Mouse (Mus musculus) forebrain, embryonic 14.5 days (tissue): ENCODE measurements around the gene Mef2d. TPM values are rescaled to one million over a fixed set of nuclear protein-coding genes. Genes with fewer than 3 reads are reported as not detected.

Experiments
- ATAC-seq: fragments of 200-750 bp; cut with Nextera tagmentation; 2 replicates; pipeline ENCODE4 v1.8.0; 2017; ENCODE audit warnings: mild to moderate bottlenecking, moderate library complexity
- DNase-seq: peaks from one replicate; pipeline ENCODE4 v3.0.0-alpha.2; 2015; ENCODE audit warnings: low spot score
- H3K27ac ChIP-seq: fragments of 300-500 bp; sonication (generic); 2 replicates; pipeline ENCODE4 v1.5.1; 2014; ENCODE audit warnings: low read depth, mild to moderate bottlenecking, control low read depth, low read length, moderate library complexity
- H3K27me3 ChIP-seq: fragments of 300-500 bp; sonication (generic); replicated peaks from 2 replicates; pipeline ENCODE4 v1.6.1; 2014; ENCODE audit warnings: low read length, control low read depth, mixed read lengths; ENCODE audit not compliant: control insufficient read depth, insufficient read depth
- H3K36me3 ChIP-seq: fragments of 300-500 bp; sonication (generic); 2 replicates; pipeline ENCODE4 v1.6.1; 2014; ENCODE audit warnings: low read length, control low read depth; ENCODE audit not compliant: control insufficient read depth, insufficient read depth
- H3K4me1 ChIP-seq: fragments of 300-500 bp; sonication (generic); 2 replicates; pipeline ENCODE4 v1.6.1; 2014; ENCODE audit warnings: antibody characterized with exemption, low read length, control low read depth; ENCODE audit not compliant: control insufficient read depth, insufficient read depth
- H3K4me2 ChIP-seq: fragments of 300-500 bp; sonication (generic); 2 replicates; pipeline ENCODE4 v1.6.1; 2014; ENCODE audit warnings: mild to moderate bottlenecking, control low read depth, low read length
- H3K4me3 ChIP-seq: fragments of 300-500 bp; sonication (generic); 2 replicates; pipeline ENCODE4 v1.5.1; 2014; ENCODE audit warnings: low read depth, low read length, control low read depth
- H3K9ac ChIP-seq: fragments of 300-500 bp; sonication (generic); 2 replicates; pipeline ENCODE4 v1.6.1; 2014; ENCODE audit warnings: mild to moderate bottlenecking, low read length, control low read depth, moderate library complexity
- H3K9me3 ChIP-seq: fragments of 300-500 bp; sonication (generic); replicated peaks from 2 replicates; pipeline ENCODE4 v1.6.1; 2016; ENCODE audit warnings: low read length, control low read depth, mixed read lengths; ENCODE audit not compliant: control insufficient read depth
- WGBS: fragments of 180-500 bp; shearing (Covaris S2); extraction: QIAGEN DNeasy Blood & Tissue Kit; methylation state at CpG from one replicate; pipeline ENCODE4 v1.1.7; 2014; 5-methylcytosine and 5-hydroxymethylcytosine counted together
- polyA plus RNA-seq: library from polyadenylated mRNA; unstranded; fragments of >200 nt; fragmentation: Nextera tagmentation; extraction: Ambion mirVana; gene quantifications from 2 replicates; pipeline ENCODE4 v1.2.1, GENCODE M21; 2014

Mef2d gene
- polyA plus RNA-seq, 1 experiment from 2014 or later, result 17.3 TPM

DNA sequence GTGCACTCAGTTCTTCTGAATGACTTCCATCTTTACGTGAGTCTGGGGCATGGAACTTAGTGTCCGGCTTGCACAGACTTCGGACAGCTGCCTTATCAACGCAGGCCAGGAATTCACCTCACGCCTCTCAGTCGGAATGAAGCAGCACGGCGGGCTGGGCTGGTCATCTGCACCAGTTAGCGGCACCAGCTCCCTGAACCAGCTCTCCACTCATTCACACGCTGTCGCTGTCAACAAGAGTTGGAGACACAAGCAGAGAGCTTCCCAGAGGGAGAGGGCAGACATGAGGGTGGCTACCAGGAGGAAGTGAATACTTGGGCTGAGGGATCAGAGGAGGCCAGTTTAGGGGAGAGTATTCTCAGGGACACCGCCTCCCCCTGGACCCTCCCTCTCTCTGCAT lies 27.8 kb upstream of the Mef2d start:
- no peak overlapping the region for H3K27ac ChIP-seq
- peaks cover 63% of the 10 kb centered on the region for H3K36me3 ChIP-seq
- no peak overlapping the region for H3K9ac ChIP-seq
- WGBS, result 95% methylated on average over 12 of the region's 12 CpGs
- H3K9me3 ChIP-seq, result no peaks in the 10 kb centered on the region
- H3K27me3 ChIP-seq, result no peaks in the 10 kb centered on the region
- no peak overlapping the region for H3K4me2 ChIP-seq
- DNase-seq (no peak), ATAC-seq (no peak)
- no peaks in the 10 kb centered on the region for H3K4me1 ChIP-seq
- no peak overlapping the region for H3K4me3 ChIP-seq

DNA sequence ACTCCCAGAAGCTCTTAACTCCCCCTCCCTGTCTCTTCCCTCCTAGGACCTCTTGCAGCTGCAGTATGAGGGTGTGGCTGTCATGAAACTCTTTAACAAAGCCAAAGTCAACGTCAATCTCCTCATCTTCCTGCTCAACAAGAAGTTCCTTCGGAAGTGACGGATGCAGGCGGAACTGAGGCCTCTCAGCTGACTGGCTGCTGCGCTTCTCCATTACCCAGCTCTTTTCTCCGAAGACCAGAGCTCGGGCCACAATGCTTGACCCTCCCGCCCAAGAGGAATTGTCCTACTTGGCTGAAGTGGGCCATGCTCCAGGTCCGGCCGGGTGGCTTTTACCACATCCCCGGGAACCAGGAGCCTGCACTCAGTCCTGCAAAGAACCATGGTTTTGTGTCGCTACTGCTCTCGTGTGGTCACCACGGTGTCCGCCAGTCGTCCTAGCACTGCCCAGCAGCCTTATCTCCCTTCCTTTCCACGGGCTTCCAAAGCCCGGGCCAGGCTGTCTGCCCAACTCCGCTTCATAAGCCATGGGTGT lies 22.0 kb upstream of the Mef2d start:
- 93% methylated on average over 19 of the region's 19 CpGs for WGBS
- H3K9me3 ChIP-seq, result no peaks in the 10 kb centered on the region
- no peak for ATAC-seq
- peaks cover 35% of the 10 kb centered on the region for H3K36me3 ChIP-seq
- H3K27me3 ChIP-seq, result no peaks in the 10 kb centered on the region
- no peak overlapping the region for H3K27ac ChIP-seq
- DNase-seq, result no peak
- no peak overlapping the region for H3K4me3 ChIP-seq
- no peak overlapping the region for H3K9ac ChIP-seq
- no peak overlapping the region for H3K4me2 ChIP-seq
- H3K4me1 ChIP-seq, result no peaks in the 10 kb centered on the region

DNA sequence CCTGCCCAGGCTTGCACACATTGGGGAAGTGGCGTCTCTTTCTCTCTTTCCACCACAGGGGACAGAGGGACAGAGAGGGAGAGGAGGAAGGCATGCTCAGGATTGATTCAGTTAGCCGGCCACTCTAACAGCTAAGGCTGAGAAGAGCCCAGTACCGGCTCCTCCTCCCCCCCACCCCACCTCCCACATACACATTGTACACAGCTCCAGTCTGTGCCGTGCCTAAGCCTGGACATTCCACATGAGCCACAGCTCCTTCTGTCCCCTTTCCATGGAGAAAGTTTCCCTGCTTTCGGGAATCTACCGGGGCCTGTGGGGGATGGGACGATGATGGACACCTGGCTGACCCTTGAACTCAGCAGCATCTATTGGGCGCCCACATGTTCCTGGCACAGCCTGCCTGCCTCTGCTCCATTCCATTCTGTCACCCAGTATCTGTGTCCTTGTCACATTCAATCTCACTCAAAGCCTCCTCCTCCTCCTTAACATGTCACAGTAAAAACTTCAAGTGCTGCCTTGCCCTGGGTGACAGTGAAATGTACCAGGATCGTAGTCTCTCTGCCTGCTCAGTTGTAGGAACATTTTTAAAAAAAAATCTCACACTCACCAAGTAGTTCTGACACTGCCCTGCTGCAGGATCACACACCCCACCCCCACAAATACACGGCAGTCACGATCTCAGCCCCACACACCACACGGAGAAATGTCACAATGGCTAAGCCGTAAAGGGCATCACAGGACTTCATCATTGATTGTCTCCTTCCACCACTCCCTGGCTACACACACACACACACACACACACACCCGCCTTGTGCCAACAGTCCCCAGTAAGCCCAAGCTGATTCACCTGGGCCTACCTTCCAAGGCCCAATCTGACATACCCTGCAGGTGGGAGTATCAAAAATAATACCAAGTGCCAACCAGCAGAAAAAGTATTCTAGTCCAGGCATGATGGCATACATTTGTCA lies 20.7 kb upstream of the Mef2d start:
- Histone ChIP-seq H3K4me2 (no peak overlapping the region), H3K4me1 (no peaks in the 10 kb centered on the region), H3K9me3 (no peaks in the 10 kb centered on the region), H3K9ac (no peak overlapping the region), H3K27ac (no peak overlapping the region), H3K36me3 (peaks cover 28% of the 10 kb centered on the region), H3K4me3 (no peak overlapping the region), H3K27me3 (no peaks in the 10 kb centered on the region)
- WGBS, result 81% methylated on average over 14 of the region's 14 CpGs
- DNase-seq, result no peak
- no peak for ATAC-seq

DNA sequence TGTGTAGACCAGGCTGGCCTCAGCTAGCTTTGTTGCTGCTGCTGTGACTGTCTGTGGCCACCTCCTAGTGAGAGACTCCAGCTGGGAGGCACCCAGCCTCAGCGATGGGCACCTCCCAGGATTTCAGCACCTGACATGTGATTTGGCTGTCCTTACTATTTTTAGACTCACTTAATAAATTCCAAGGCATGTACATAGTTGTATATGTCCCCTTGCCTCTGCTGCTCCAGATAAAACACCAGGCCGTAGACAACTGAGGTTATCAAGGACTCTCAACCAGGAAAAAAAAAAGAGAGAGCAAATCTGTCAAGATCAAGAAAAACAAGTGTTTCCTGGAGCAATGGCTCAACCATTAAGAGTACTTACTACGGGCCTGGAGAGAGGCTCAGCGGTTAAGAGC lies 17.0 kb upstream of the Mef2d start:
- no peak overlapping the region for H3K4me3 ChIP-seq
- no peaks in the 10 kb centered on the region for H3K27me3 ChIP-seq
- no peak overlapping the region for H3K27ac ChIP-seq
- no peaks in the 10 kb centered on the region for H3K9me3 ChIP-seq
- H3K36me3 ChIP-seq, result peaks cover 5% of the 10 kb centered on the region; the same call in 1 of the 2 replicates
- H3K9ac ChIP-seq, result no peak overlapping the region
- H3K4me2 ChIP-seq, result no peak overlapping the region
- DNase-seq (no peak), ATAC-seq (no peak)
- 81% methylated on average over 4 of the region's 4 CpGs for WGBS
- no peaks in the 10 kb centered on the region for H3K4me1 ChIP-seq

DNA sequence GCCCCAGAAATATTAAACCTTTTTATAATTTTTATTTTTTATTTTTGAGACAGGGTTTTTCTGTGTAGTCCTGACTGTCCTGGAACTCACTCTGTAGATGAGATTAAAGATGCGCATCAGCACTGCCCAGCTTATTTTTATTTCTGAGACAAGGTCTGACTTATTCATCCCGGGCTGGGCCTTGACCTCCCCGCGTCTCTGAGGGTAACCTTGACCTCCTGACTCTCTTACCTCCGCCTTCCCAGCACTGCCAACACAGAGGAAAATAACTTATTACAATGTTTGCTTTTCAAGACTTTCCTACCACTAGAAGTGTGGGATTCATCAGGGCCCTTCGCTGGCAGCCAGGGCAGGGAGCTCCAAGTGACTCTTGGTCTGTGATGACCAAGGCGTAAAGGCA lies 16.0 kb upstream of the Mef2d start:
- Histone ChIP-seq H3K4me3 (no peak overlapping the region), H3K4me2 (no peak overlapping the region), H3K9ac (no peak overlapping the region), H3K9me3 (no peaks in the 10 kb centered on the region), H3K36me3 (no peaks in the 10 kb centered on the region), H3K27me3 (no peaks in the 10 kb centered on the region), H3K4me1 (no peaks in the 10 kb centered on the region), H3K27ac (no peak overlapping the region)
- 93% methylated on average over 7 of the region's 7 CpGs for WGBS
- ATAC-seq (no peak), DNase-seq (no peak)

DNA sequence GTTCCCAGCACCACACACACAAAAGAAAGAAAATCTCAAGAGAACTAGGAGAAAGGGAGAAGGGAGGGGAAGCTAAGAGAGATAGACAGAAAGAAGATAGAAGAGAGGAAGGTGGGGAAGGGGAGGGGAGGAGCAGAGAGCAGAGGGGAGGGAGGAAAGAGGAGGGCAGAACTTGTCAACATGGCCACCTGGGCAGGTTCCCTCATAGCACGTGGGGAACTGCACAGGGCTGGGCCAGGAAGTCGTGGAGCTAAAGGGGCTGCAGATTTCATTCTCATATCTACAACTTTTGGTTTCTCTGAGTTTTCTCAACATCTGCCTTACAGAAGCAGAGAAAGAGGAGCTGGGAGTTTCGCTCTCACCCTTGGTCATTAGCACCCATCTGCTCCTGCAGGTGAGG lies 14.5 kb upstream of the Mef2d start:
- no peak for ATAC-seq

DNA sequence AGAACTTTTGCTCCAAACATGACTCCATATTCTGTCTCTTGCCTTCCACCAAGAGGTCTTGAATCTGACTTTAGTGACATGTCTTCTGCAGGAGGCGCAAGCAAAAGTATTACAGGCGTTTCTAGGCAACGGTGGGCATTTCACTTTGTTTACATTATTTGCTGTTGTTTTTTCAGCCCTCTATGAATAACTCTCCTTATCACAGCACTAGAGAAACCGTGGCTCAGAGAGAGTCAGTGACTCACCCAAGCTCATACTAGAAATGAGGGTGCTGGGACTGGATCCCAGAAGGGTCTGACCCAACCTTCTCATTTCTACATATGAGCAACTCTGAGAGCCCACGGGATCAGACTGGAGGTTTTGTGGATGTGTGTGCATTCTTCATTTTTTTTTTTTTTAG lies 14.1 kb upstream of the Mef2d start:
- Histone ChIP-seq H3K4me1 (no peaks in the 10 kb centered on the region), H3K4me2 (no peak overlapping the region), H3K27ac (no peak overlapping the region), H3K9ac (no peak overlapping the region), H3K27me3 (no peaks in the 10 kb centered on the region), H3K4me3 (no peak overlapping the region), H3K9me3 (no peaks in the 10 kb centered on the region), H3K36me3 (no peaks in the 10 kb centered on the region)
- ATAC-seq (no peak), DNase-seq (no peak)
- WGBS, result 82% methylated on average over 5 of the region's 5 CpGs

More for the DNA sequence above, 14.5 kb upstream of the Mef2d start:
- Histone ChIP-seq H3K4me1 (no peaks in the 10 kb centered on the region), H3K9ac (no peak overlapping the region), H3K36me3 (no peaks in the 10 kb centered on the region), H3K27ac (no peak overlapping the region), H3K27me3 (no peaks in the 10 kb centered on the region), H3K9me3 (no peaks in the 10 kb centered on the region), H3K4me2 (no peak overlapping the region), H3K4me3 (no peak overlapping the region)
- WGBS, result 79% methylated on average over 3 of the region's 3 CpGs
- no peak for DNase-seq

DNA sequence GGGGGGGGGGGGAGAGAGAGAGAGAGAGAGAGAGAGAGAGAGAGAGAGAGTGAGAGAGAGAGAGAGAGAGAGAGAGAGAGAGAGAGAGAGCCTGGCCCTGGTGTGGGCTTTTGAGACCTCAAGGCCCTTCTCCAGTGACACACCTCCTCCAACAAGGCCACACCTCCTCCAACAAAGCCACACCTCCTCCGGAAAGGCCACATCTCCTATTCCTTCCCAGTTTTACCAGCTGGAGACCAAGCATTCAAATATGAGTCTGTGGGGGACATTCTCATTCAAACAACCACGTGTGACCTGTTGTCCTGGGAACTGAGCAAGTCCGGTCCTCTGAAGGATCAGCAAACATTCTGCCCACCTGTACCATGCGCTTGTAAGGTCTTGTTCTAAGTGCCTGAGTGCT lies 13.2 kb upstream of the Mef2d start:
- Histone ChIP-seq H3K4me2 (no peak overlapping the region), H3K4me3 (no peak overlapping the region), H3K4me1 (no peaks in the 10 kb centered on the region), H3K9ac (no peak overlapping the region), H3K36me3 (no peaks in the 10 kb centered on the region), H3K27ac (no peak overlapping the region), H3K27me3 (no peaks in the 10 kb centered on the region), H3K9me3 (no peaks in the 10 kb centered on the region)
- no peak for ATAC-seq
- 58% methylated on average over 4 of the region's 4 CpGs for WGBS
- no peak for DNase-seq

DNA sequence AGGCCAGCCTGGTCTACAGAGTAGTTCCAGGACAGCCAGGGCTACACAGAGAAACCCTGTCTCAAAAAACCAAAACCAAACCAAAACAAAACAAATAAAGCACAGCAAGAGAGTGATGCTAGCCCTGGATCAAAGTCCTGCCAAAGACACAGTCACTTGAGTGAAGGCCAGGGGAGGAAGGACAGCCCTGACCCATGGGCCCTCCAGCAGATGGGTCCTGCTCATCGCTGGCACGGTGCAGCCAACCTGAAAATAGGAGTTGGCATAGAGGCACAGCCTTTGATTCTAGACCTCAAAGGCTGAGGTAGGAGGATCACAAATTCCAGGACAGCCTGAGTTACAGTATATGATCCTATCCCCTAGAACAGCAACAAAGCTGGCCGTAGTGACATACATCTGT lies 11.1 kb upstream of the Mef2d start:
- Histone ChIP-seq H3K4me3 (no peak overlapping the region), H3K9ac (no peak overlapping the region), H3K27ac (no peak overlapping the region), H3K27me3 (no peaks in the 10 kb centered on the region), H3K36me3 (no peaks in the 10 kb centered on the region), H3K4me2 (no peak overlapping the region), H3K9me3 (no peaks in the 10 kb centered on the region), H3K4me1 (no peaks in the 10 kb centered on the region)
- DNase-seq (no peak), ATAC-seq (no peak)
- WGBS, result 97% methylated on average over 3 of the region's 3 CpGs
